Mouse (Mus musculus): ENCODE measurements around the gene Mknk2. TPM values are rescaled to one million over a fixed set of nuclear protein-coding genes. Genes with fewer than 3 reads are reported as not detected.

Gene Mknk2
- polyA plus RNA-seq, 1 experiment = 129 TPM

DNA sequence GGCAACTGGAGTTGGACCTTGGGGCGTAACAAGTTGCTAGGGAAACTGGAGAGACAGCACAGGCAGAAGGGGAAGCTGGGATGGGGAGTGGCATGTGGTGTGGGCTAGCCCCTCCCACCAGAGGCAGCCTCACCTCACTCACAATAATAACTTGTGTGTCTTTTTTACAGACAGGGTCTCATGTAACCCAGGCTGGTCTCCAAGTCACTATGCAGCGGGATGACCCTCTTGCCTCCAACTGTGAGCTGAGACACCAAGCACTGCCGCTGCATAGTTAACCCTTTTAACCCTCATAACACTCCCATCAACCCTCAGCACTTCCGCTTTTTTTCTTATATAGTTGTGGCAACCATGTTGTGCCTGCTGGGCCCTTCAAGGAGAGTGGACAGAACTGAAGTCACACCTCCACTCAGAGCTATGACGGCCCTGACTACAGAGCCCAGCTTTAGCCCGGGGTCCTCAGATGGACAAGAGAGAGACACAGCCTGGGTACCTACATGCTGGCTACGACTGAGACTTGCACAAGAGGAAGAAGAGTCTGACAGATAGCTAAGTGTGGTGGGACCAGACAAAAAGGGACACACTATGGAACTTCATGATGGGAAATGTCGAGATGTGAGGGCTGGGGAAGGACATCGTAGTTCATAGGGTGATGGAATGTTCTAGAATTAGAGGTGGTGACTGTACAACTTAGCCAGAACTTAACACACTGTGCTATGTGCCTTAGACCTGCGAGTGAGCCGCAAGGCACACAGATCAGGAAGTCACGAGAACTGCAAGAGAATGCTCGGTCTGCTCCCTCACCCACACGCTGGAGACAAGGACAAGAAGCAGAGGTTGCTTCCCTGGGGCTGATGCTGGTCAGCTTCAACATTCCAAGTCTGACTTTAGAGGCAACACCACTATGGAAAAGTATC is 14.6 kb upstream of the Mknk2 start:
- no peak for DNase-seq (ENCODE audit: low spot score)

DNA sequence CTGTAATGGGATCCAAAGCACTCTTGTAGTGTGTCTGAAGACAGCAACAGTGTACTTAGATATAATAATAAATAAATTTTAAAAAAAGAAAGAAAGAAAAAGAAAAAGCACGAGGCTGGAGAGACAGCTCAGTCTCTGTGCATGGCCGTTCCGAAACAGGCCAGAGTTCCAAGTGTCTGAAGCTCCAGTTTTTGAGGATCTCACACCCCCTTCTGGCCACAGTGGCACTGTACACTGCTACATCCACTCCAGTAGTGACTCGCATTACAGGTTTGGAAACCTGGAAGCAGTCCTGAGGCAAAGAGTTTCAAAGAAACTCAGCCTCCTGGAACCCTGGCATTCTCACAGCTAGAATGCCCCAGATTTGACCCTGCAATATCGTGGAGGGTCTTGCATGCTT is 9.9 kb upstream of the Mknk2 start:
- DNase-seq (ENCODE audit: low spot score) = no peak

DNA sequence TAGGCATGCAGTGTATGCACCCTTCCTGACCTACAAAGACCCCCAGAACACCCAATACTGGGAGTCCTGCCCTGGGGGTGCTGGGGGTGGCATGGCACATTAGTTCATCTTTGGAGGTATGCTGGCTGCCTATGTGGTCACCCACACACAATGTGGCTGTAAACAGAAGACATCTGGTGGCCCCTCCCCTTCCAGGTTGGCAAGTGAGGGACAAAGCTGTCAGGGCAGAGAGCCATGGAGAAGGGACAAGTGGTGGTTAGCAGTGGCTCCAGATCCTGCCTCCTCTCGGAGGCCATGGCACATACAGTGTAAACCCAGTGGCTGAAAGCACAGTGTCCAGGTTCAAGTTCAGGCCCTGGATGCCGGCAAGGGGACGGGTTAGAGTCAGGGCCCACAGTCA is 8.7 kb upstream of the Mknk2 start:
- DNase-seq (ENCODE audit: low spot score) = no peak

DNA sequence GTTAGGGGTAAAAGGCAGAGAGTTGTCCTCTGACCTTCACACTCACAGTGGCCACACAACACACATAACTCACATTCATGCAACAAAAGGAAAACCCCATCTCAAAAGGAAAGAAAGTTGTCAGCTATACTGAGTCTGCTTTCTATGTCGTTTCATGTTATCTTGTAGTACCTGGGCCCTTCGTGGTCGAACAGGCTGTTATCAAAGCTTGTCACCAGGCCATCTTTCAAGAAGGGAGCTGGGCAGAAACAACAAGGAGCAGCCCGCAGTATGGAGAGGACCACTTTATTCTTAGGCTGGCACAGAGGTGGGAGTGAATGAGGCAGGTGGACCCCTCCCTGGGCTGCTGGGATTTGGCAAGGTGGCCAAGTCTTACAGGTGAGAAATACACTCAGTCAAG is 7.1 kb upstream of the Mknk2 start:
- no peak for DNase-seq (ENCODE audit: low spot score)

DNA sequence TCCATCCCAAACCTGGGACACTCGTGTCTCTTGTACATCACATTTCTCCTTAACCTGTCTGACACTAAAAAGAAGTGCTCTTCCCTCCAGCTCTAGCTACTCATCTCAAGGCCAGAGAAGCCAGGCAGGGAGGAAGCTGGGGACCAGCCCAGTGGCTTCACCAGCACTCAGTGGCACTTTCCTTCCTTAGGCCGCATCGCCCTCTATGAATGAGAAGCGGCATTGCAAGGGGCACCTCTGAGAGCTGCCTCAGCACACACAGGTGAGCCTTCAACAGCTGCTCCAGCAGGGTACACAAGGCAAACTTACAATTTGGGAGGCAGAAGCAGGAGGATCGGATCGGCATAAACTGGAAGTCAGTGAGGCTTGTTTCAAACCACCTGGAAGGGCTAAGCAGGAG is 6.3 kb upstream of the Mknk2 start:
- no peak for DNase-seq (ENCODE audit: low spot score)

DNA sequence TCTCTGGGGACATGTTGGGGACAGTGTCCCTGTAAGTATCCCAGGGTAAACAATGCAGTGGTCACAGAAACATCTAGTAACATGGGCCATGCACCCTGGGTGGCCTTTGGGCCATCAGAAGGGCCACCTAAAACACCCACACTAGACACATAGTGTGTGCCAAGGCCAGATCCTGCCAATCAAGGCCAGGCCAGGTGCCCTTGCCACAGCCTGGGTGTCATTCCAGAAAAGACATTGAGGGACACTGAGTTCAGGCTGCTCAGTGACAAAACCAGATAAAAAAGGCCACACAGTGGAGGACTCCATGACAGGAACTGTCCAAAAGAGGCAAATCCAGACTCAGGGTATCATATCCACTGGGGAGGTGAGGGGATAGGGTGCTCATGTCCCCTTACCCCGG is 5.7 kb upstream of the Mknk2 start:
- no peak for DNase-seq (ENCODE audit: low spot score)

DNA sequence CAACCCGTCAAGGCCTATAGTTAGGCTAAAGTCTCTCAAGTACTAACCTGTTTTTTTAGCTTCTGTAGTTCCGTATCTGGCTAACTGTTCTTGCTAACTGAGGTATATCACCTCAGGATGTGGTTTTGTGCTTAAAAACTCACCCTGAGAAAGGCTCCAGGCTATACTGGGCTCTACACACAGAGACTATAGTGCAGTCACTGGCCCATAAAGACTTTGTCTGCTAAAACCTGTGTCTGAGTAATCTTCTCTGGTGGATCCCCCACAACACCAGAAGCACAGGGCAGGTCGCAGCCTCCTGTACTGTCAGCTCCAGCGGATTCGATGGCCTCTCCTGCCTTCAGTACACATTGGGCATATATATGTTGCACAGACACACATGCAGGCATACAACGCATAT is 4.1 kb upstream of the Mknk2 start:
- no peak for DNase-seq (ENCODE audit: low spot score)

DNA sequence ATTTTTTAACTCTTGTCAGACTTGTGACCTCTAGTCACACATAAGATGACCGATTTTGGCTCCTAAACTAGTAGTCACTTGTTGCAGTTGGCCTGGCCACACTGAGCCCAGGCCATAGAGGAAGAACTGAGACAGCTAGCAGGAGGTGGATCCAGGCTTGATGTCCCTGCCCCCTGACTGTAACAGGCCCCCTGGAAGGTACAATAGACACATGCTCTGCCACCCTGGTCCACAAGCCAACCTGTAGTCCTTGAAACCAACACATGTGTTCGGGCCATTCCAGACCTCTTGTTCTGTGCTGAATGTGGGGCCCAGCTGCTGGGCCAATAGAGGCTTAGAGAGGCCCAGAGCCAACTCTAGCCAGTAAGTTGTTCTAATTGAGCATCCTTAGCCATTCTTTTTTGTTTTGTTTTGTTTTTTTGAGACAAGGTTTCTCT is 2.4 kb upstream of the Mknk2 start:
- no peak for DNase-seq (ENCODE audit: low spot score)

DNA sequence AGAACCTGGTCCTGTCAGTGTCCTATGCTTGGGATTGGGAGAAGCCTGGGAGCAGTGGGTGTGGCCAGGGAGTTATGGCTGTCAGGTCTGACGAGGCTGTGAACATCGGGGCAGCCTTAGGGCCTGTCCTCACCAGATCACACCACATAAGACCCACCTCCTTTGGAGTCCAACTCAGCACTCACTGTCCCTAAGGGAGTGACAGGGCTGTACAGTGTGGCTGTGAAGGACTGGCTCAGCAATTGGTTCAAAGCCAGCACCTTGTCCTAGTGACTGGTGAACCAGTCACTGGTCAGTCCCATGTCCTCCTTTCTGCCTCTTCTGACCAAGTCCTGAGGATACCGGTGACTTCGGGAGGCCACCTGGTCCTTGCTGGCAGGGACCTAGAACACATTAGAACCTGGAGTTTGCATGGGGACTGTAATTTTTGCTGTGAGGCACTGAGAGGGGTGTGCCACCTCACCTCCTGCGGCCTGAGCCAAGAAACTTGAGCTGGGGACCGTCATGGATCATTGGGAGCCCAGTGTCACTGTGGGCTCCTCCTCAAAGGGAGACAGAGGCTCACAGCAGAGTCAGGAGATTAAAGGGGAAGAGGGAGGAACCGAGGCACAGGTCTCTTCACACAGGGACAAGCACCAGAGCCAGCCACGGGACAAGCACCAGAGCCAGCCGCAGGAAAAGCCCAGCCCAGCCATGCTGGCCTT is 1.8 kb upstream of the Mknk2 start:
- DNase-seq (ENCODE audit: low spot score) = no peak

DNA sequence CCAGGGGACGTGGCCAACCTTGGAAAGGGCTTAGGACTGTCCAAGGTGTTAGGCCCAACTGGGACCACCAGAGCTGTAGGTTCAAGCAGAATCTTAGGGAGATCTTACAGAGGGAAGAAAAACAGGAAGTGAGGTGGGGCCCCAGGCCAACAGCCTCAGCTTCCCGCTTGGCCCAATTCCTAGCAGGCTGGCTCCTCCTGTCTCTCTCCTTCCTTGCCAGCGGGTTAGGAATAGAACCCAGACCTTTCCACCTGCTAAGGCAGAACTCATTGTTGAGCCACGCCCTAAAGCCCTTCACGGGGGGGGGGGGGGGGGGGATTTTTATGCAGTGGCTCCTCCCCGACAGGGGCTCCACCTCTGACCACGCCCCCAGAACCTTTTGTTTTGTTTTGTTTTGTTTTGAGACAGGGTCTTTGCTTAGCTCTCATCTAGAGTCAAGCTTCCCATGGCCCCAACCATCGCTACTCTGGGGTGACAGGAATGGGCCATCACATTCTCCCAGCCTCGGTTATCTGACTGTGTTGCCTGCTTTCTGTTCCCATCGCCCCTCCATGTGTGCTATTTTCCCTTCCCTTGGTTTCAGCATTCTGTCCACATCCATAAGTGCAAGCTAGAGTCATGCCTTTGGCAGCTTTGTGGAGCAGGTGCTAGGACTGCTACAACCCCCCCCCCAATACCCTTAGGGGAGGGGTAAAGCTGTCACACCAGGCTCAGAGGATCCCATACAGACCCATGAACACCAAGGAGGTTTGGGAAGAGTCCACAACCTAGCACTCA is 877 bp upstream of the Mknk2 start:
- no peak for DNase-seq (ENCODE audit: low spot score)

DNA sequence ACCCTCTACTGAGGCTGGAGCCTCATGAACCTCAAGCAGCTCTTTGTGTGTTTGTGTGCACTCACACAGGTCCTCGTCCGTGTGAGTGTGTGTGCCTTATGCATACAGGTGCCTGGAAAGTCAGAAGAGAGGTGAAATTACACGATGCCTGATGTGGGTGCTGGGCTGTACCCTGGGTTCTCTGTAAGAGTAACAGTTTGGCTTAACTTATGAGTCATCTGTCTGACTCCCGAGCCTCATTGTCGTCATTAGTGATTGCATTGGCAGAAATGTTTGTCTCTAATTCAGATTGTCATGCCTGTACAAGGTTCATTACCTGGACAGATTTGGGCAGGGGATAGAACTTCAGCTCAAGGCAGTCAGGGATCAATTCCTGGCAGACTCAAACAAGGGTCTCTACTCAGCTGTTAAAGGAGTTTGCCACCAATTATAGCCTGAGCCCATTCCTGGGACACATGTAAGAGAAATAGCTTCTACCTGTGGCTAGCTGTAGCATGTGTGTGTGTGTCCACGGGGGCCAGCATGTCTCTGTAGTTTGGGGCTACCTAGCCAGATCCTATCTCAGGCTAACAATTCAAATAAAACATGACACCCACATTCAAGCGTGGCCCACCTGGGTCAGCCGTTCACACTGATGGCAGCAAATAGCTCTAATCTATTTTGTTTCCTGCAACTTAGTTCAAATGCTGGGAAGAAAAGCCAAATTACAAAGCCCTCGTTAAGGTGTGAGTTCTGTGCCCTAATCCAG is 610 bp downstream of the Mknk2 start:
- no peak for DNase-seq (ENCODE audit: low spot score)

DNA sequence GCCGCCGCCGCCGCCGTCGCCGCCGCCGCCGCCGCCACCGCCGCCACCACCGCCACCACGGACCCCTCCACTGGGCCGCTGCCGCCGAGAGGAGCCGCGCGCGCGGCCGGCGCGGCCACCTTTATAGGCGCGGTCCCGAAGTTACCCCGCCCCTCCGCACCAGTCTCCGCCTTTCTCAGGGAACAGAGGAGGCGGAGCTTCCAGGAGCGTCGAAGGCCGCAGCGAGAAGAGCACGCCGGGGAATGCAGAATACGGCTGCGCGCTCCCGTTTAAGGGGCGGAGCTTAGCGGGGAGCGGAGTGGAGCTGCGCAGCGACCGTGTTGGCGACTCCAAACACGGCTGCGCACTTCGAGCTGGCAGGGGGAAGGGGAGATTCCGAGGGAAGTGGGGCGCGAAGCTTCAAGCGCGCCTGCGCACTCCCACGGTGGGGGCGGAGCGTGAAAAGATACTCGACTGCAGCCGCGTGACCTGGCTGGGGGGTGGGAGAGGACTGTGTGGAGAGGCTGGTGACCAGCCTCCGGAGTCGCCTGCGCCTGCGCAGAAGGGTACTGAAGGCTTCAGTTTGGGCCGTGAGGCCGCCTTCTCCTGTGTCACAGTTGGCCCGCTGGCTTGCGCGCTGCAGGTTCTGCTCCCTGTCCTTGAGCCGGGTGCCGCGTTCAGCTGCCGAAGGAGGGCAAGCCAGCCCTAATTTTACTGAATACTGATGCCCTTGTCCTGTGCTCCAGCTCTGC is 1.5 kb downstream of the Mknk2 start:
- DNase-seq (ENCODE audit: low spot score) = peak; percentile 98

DNA sequence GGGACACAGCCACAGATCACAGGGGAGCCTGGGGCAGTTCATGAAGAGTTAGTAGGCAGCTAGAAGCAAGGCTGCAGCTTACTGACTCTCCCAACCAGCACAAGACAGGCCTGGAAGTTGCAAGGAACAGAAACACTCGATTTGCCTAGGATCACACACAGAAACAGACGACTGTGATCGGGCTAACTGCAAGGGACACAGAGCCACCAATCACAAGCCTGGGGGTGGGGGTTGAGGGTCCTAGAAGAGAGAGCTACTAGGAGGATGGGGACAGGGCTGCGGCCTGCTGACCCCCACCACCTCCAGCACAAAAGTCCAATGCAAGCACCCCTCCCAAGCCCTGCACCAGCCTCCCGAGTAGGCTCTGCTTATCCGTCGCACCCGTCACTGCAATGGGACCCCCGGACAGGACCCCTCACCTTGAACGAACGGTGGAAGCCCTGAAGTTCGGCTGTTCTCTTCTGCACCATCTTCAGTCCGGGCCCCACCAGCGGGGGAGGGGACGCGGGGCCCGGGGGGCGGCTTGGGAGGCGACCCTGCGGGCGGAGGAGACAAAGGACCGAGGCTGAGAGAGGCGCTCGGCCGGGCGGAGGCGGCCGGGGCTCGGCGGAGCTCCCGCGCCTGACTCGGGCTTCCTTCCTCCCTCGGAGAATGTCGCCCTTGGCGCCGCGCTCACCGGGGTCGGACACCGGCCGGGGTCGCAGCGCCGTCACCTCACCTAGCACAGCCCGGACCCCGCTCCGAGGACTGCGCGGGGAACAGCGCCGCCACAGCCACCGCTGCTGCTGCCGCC is 2.3 kb downstream of the Mknk2 start:
- DNase-seq (ENCODE audit: low spot score) = no peak

DNA sequence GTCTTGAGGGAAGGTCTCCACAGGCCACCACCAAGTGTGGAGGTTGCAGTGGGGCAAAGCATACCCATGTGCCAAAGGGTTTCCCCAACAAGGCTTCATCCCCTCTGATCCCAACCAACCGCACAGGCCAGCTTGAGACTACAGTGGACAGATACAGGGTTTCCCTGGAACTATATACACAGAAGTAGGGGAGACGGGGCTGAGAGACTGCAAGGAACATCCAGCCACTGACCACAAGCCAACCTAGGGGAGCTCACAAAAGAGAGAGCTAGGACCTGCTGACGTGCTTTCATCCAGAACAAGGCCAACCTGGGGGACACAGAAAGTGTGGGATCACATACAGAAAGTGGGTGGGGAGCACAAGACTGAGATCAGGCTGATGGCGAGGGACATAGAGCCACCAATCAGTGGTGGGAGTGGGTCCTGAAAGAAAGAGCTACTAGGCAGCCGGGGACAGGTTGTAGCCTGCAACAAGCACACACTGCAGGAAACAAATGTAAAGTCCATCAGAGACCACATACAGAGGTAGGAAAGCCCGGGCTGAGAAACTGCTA is 3.0 kb downstream of the Mknk2 start:
- DNase-seq (ENCODE audit: low spot score) = no peak

DNA sequence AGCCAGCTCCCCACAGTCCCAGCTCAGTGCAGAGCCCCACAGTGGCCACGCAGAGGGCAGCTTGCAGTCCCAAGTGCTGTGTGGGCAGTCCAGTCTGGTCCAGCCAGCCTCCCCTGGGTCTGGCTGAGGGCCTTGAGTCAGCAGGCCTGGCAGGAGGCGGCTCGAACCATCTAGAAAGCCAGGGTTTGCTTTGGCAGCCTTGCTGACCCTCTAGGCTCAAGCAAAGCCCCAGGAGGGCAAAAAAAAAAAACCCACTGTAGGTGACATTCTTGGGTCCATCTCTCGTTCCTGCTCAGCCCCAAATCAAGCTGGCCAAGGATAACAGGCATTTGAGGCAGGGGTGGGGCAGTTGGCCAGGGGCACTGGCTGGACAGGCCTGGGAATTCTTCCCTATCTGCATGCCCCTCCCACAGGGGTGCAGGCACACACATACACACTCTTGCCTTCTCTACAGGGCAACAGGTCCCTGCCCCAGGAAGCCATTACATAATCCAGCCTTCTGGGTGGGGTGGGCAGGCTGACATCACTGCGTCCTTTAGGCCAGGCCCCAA is 3.7 kb downstream of the Mknk2 start:
- no peak for DNase-seq (ENCODE audit: low spot score)

DNA sequence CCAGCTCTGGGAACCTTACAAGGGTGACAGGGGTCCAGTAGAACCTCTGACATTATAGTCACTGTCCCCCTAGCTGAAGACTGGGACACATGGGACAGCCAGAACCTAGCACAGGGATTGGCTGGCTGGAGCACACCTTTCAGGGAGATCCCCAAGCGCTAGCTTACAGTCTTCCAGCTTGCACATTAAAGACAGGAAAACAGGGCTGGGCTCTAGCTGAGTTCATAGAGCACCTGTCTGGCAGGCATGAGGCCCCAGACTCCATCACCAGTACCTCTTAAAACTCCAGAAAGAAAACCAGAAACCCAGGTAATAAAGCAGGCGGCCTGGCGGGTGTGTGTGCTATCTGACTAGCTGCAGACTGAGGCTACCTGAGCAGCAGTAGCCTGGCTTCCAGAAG is 4.2 kb downstream of the Mknk2 start:
- DNase-seq (ENCODE audit: low spot score) = no peak

DNA sequence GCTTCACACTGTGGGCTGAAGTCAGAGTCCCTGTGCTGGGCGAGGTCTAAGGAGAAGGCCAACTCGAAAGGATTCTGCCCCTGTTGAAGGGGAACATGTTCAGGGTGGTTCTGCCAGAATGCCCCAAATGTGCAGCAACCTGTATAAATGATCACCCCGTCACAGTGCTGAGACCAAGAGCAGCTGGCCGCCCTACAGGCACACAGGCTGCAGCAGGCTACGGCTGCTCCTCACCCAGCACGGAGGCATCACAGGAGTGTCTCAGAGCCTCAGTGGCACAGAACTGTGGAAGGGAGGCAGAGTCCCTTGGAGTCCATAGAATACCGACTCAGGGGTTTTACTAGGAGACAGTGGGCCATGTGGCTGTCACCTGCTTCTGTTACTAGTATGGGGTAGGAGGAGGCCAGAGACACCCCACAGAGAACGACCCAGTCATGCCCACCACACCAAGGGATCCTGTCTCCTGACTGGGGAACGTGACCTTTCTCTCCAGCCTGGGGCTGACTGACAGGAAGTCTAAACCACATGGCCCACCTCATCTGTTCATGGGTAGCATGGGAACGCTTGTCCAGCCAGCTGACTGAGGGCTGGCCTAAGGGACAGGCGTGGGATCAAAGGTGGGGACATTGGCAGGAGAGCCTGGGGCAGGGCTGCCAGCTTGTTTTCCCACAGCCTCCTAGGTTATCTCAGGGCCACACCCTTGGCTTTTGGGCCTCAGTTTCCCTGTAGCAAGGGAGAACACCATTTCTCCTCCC is 5.8 kb downstream of the Mknk2 start:
- DNase-seq (ENCODE audit: low spot score) = no peak

DNA sequence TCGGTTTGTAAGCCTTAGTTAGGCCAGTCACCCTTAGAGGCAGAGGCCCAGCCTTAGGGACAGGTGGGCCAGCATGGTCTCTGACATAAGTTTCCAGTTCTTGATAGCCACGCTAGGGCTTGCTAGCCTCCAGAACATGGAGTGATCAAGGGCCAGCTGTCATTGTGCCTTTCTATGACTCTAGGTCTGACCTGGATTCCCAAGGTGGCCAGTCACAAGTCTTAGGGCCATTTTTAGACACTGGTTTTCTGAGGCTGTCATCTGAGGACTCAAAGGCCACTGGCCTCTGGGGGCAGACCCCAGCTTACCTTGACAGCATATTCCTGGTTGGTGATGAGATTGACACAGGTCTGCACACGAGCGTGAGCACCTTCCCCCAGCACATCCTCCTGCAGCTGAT is 6.7 kb downstream of the Mknk2 start:
- DNase-seq (ENCODE audit: low spot score) = no peak

DNA sequence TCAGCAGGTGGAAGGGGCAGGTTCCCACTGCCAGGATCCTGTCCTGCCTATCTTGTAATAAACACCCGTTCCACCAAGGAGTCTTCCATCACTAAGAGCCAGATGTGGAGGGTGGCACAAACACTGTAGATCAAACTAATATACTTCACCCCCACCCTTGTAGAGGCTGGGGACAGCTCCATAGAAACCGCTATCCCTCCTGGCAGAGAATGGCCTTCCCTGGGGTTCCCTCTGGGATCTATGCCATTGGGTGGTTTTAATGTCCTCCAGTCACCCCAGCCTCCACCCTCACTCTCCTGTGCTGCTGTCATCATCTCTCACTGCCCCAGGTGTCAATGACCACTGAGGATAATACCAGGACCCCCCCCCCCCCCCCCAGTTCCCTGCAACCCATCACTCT is 7.4 kb downstream of the Mknk2 start:
- DNase-seq (ENCODE audit: low spot score) = no peak
